Mouse (Mus musculus) neural tube, embryonic 12.5 days (tissue): ENCODE results near the gene Mecom. TPM values are rescaled to one million over a fixed set of nuclear protein-coding genes. Genes with fewer than 3 reads are reported as not detected.

Experiments
- ATAC-seq: fragments of 200-750 bp; cut with Nextera tagmentation; 2 replicates; pipeline ENCODE4 v1.8.0; 2017; ENCODE audit warnings: low read depth, mild to moderate bottlenecking, moderate TSS enrichment, moderate library complexity; ENCODE audit not compliant: low FRiP score
- H3K27ac ChIP-seq: fragments of 300-500 bp; sonication (generic); 2 replicates; pipeline ENCODE4 v1.5.1; 2016
- H3K27me3 ChIP-seq: fragments of 300-500 bp; sonication (generic); replicated peaks from 2 replicates; pipeline ENCODE4 v1.6.1; 2016; ENCODE audit warnings: mild to moderate bottlenecking
- H3K36me3 ChIP-seq: fragments of 300-500 bp; sonication (generic); 2 replicates; pipeline ENCODE4 v1.6.1; 2016; ENCODE audit warnings: mild to moderate bottlenecking
- H3K4me1 ChIP-seq: fragments of 300-500 bp; sonication (generic); 2 replicates; pipeline ENCODE4 v1.6.1; 2016
- H3K4me2 ChIP-seq: fragments of 300-500 bp; sonication (generic); replicated peaks from 2 replicates; pipeline ENCODE4 v1.6.1; 2016; ENCODE audit warnings: mild to moderate bottlenecking
- H3K4me3 ChIP-seq: fragments of 300-500 bp; sonication (generic); 2 replicates; pipeline ENCODE4 v1.5.1; 2016
- H3K9ac ChIP-seq: fragments of 300-500 bp; sonication (generic); 2 replicates; pipeline ENCODE4 v1.6.1; 2016; ENCODE audit warnings: mild to moderate bottlenecking
- H3K9me3 ChIP-seq: fragments of 300-500 bp; sonication (generic); 2 replicates; pipeline ENCODE4 v1.6.1; 2016; ENCODE audit warnings: mild to moderate bottlenecking
- WGBS: fragments of 180-500 bp; shearing (Covaris S2); methylation state at CpG from one replicate; pipeline ENCODE4 v1.1.7; 2016; 5-methylcytosine and 5-hydroxymethylcytosine counted together
- polyA plus RNA-seq: library from polyadenylated mRNA; unstranded; fragments of >200 nt; fragmentation: Nextera tagmentation; extraction: Ambion mirVana; gene quantifications from 2 replicates; pipeline ENCODE4 v1.2.1, GENCODE M21; 2016

Gene Mecom
- polyA plus RNA-seq, 1 experiment from 2014 or later = 16.1 TPM

DNA sequence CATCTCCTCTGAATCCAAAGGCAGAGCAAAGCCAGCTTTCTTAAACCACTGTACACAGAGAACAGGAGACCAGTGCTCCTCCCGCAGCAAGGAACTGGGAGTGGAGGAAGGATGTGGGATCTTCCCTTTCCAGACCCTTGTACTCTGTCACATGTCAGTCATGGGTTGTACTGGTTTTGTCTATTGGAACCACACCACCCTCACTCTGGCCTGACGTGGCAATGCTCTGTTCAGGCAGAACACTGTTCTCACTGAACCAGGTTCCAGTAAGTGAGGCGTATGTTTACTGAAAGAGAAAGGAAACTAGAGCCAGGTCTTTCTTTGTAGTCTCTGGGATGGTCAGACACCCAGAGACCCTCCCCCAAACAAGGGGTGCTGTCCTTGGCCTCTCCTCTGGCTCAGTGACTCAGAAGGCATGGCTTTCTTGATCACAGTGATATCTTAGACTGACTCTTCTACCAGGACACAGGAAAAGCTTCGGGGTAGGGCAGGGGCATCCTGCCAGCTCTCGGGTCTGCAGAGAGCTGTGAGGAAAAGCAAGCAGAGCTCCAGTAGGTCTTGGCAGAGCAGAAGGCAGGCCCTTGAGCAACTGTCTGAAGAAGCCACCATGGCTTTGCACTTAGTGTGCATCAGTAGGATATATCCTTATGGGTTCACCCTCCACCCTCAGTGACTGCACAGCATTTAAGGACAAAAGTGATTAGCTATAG lies 386.7 kb downstream of the Mecom start:
- no peak overlapping the region for H3K4me3 ChIP-seq
- WGBS = 87% methylated on average over 5 of the region's 5 CpGs
- no peaks in the 10 kb centered on the region for H3K4me1 ChIP-seq
- no peak overlapping the region for H3K4me2 ChIP-seq
- H3K36me3 ChIP-seq = no peaks in the 10 kb centered on the region
- H3K9me3 ChIP-seq = no peaks in the 10 kb centered on the region
- H3K27me3 ChIP-seq = no peaks in the 10 kb centered on the region
- ATAC-seq = no peak
- H3K9ac ChIP-seq = no peak overlapping the region
- no peak overlapping the region for H3K27ac ChIP-seq

DNA sequence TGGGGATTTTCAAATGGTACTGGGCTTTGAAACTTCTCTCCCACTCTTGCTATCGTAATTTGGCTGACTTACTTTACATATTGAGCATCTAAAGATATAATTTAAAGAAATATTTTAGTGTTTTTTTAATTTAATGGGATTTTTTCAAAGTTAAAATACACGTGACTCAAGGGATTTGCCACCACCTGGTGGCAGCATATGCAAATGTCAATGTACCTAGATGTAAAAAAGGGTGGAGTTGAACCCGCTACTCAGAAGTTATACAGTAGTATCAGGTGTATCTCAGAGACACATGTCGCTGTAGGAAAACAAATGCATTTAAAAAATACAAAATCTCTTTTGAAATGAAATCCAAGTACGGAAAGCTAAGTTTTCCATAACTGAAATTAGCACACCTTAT lies 387.5 kb downstream of the Mecom start:
- no peak overlapping the region for H3K27ac ChIP-seq
- H3K9me3 ChIP-seq = no peaks in the 10 kb centered on the region
- no peak overlapping the region for H3K9ac ChIP-seq
- whole genome bisulfite sequencing = 82% methylated on average over 5 of the region's 5 CpGs
- H3K4me2 ChIP-seq = no peak overlapping the region
- H3K4me1 ChIP-seq = no peaks in the 10 kb centered on the region
- no peak for ATAC-seq
- H3K4me3 ChIP-seq = no peak overlapping the region
- H3K36me3 ChIP-seq = no peaks in the 10 kb centered on the region
- H3K27me3 ChIP-seq = no peaks in the 10 kb centered on the region

DNA sequence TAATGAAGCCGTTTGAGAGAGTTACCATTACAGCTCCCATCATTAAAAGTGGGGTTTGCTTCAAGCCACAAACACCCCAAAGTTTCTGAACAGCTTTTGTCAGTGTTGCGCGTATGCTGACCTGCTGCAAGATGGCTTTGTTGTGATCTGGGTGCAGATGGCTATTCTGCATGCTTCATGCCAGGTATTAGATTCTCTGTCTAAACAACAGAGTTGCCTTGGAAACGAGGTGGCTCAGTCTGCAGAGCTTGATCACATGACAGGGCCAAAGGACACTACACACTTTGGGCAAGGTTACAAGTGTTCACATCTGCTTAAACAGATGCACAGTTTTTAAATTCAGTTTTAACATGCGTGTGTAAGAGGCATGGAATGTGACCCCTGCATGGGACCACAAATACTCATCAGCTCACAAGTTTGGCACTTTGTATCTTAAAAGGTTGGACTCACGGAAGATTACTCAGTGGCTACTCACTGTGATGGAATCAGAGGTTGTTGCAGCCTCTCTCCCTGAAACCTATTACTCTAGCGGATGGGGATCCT lies 390.6 kb downstream of the Mecom start:
- no peaks in the 10 kb centered on the region for H3K9me3 ChIP-seq
- no peaks in the 10 kb centered on the region for H3K27me3 ChIP-seq
- ATAC-seq = no peak
- 75% methylated on average over 7 of the region's 7 CpGs for WGBS
- no peak overlapping the region for H3K27ac ChIP-seq
- H3K4me3 ChIP-seq = no peak overlapping the region
- H3K9ac ChIP-seq = no peak overlapping the region
- no peaks in the 10 kb centered on the region for H3K36me3 ChIP-seq
- no peak overlapping the region for H3K4me2 ChIP-seq
- peaks cover 4% of the 10 kb centered on the region for H3K4me1 ChIP-seq

DNA sequence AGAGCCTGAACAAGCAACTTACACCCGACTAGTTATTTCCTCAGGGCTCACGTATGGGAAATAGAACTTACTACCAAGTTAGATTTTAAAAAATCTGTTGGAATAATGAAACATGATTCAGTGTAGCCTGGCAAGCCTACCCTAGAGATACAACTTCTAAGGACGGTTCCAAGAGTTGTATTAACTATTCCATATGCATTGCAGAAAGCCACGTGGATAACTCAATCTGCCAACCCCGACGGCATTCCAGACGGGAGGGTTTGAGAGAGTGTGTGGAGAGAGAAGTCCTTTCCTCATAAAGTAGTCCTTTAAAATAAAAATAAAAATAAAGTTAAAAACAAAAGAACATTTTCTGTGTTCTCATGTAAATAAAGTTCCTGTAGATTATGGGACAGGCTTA lies 393.4 kb downstream of the Mecom start:
- no peak overlapping the region for H3K27ac ChIP-seq
- no peaks in the 10 kb centered on the region for H3K36me3 ChIP-seq
- 80% methylated on average over 7 of the region's 7 CpGs for WGBS
- H3K9ac ChIP-seq = no peak overlapping the region
- 0 out of 2 replicates have a peak, but pooled peaks have one; percentile 18 for ATAC-seq
- no peak overlapping the region for H3K4me2 ChIP-seq
- H3K27me3 ChIP-seq = peaks cover 5% of the 10 kb centered on the region
- no peaks in the 10 kb centered on the region for H3K9me3 ChIP-seq
- peaks cover 4% of the 10 kb centered on the region for H3K4me1 ChIP-seq
- H3K4me3 ChIP-seq = no peak overlapping the region

DNA sequence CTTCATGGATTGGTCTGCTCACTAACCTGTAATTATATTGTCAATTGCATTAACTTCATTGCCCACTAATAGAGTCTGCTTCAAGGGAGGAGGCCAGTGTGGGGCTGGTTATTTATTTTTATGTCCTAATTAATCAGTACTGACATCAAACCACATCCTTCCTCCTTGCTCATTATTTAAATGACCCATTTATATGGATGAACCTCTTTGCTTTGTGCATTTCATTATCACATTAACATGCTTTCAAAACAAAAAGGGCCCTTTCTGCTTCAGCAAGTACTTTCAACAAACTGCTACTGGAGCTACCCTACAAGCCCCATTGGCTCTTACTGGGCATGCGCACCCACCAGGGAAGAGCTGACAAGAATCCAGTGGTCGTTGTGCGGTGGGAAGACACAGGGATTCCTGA lies 393.9 kb downstream of the Mecom start:
- peaks cover 5% of the 10 kb centered on the region for H3K27me3 ChIP-seq

DNA sequence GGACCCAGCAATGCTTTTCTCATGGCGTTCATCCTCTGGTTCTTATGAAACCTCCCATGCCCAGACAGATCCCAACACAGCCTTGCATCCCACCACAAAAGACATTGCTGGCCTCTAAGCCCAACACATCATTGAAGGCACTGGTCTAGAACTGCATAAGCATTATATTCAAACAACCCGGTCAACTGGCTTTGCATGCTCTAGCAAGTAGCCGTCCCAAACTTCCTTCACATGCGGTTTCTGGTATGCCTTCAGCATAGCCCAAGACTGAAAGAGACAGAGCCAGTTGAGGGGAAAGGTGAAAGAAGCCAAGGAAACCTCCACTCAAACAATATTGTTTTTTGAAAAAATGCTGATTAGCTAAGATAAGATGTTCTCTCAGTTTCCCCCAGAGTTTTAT lies 397.7 kb downstream of the Mecom start:
- Histone ChIP-seq H3K4me1 (peaks cover 4% of the 10 kb centered on the region), H3K27me3 (peaks cover 5% of the 10 kb centered on the region), H3K9ac (no peak overlapping the region), H3K4me3 (no peak overlapping the region), H3K4me2 (no peak overlapping the region), H3K9me3 (no peaks in the 10 kb centered on the region), H3K27ac (no peak overlapping the region), H3K36me3 (no peaks in the 10 kb centered on the region)
- ATAC-seq = no peak
- 91% methylated on average over 4 of the region's 4 CpGs for WGBS

More for the DNA sequence above, 393.9 kb downstream of the Mecom start:
- H3K27ac ChIP-seq = no peak overlapping the region
- ATAC-seq = peak; percentile 93
- peaks cover 4% of the 10 kb centered on the region for H3K4me1 ChIP-seq
- H3K4me2 ChIP-seq = no peak overlapping the region
- H3K4me3 ChIP-seq = no peak overlapping the region
- H3K36me3 ChIP-seq = no peaks in the 10 kb centered on the region
- WGBS = 26% methylated on average over 3 of the region's 3 CpGs
- H3K9me3 ChIP-seq = no peaks in the 10 kb centered on the region
- H3K9ac ChIP-seq = no peak overlapping the region

DNA sequence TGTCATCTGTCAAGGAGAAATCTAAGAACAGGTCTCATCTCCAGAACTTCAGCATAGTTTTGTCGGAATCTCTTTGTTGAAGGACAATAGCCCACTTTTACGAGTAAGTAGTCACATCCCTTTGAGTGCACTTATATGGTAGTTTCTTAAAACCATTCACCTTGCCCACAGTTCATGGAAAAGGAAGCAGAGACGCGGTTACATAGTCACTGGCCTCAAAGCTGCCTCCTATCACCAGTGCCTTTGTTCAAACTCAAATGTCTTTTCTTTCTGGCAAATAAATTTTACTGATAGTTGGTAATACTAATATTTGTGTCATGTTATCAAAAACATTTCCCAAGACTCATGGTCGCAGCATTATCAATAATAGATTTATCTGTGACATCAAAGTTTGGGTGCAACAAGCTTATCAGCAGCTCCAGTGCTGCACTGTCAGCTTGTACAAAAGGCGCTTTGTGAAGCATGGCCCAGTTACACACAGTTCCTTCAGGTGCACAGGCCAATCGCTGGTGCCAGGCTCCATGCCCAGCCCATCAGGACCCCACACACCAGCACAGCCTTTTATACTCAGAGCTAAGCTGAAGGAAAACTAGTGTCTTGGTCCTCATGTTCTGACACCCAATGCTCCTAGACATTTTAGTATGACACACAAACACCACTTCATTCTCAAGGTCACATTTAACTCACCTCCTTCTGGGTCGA lies 399.3 kb downstream of the Mecom start:
- Histone ChIP-seq H3K9ac (no peak overlapping the region), H3K4me1 (peaks cover 9% of the 10 kb centered on the region), H3K27ac (no peak overlapping the region), H3K36me3 (no peaks in the 10 kb centered on the region), H3K4me2 (no peak overlapping the region), H3K9me3 (no peaks in the 10 kb centered on the region), H3K27me3 (peaks cover 5% of the 10 kb centered on the region), H3K4me3 (no peak overlapping the region)
- no peak for ATAC-seq
- WGBS = 79% methylated on average over 8 of the region's 8 CpGs

DNA sequence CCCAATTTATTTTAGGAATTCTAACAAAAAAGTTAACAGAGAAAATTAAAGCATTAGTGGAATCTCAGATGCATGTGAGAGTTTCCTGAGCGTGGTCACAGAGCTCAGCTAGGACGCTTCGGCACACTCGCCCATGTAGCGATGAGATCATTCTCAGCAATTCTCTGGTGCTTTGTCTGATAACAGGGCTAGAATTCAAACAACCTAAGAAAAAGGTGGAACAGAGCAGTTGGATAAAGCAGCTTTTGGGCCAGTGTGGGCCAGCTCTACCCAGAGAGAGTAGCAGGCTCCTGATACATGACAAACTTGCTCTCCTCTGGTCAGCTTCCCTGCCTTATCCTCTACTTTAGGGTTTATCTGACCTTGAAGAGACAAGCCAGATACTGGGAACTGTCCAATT lies 402.8 kb downstream of the Mecom start:
- 0 out of 2 replicates have a peak, but pooled peaks cover 6% of the 10 kb centered on the region for H3K4me1 ChIP-seq
- no peak overlapping the region for H3K9ac ChIP-seq
- H3K4me2 ChIP-seq = no peak overlapping the region
- H3K9me3 ChIP-seq = no peaks in the 10 kb centered on the region
- no peaks in the 10 kb centered on the region for H3K36me3 ChIP-seq
- H3K27ac ChIP-seq = no peak overlapping the region
- H3K27me3 ChIP-seq = peaks cover 5% of the 10 kb centered on the region; the same call in 1 of the 2 replicates
- no peak for ATAC-seq
- H3K4me3 ChIP-seq = no peak overlapping the region
- 96% methylated on average over 5 of the region's 5 CpGs for whole genome bisulfite sequencing

DNA sequence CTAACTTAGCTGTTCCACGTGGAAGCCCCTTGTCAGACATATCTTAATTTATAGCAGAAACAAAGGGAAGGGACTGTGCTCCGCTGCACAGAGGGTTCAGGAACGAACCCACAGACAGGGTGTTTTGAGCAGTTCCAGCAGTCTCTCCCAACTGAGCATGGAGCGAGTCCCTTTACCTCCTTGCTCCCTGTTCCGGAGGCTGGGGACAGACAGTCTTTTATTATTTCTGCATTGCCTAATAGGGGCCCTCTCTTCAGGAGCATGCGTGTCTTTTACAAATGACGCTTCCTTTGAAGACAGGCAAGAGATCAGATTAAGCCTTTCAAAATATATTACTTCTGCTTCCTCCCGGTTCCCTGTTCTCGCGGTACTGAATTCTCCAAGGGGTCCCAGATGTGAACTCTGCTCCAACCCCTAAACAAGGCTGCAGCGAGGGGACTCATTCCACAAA lies 403.8 kb downstream of the Mecom start:
- Histone ChIP-seq H3K4me2 (0 out of 2 replicates have a peak overlapping the region, but pooled peaks have one; percentile 18), H3K27ac (no peak overlapping the region), H3K36me3 (no peaks in the 10 kb centered on the region), H3K9me3 (no peaks in the 10 kb centered on the region), H3K9ac (no peak overlapping the region), H3K27me3 (no peaks in the 10 kb centered on the region), H3K4me1 (0 out of 2 replicates have a peak, but pooled peaks cover 6% of the 10 kb centered on the region), H3K4me3 (no peak overlapping the region)
- WGBS = 25% methylated on average over 11 of the region's 11 CpGs
- no peak for ATAC-seq

DNA sequence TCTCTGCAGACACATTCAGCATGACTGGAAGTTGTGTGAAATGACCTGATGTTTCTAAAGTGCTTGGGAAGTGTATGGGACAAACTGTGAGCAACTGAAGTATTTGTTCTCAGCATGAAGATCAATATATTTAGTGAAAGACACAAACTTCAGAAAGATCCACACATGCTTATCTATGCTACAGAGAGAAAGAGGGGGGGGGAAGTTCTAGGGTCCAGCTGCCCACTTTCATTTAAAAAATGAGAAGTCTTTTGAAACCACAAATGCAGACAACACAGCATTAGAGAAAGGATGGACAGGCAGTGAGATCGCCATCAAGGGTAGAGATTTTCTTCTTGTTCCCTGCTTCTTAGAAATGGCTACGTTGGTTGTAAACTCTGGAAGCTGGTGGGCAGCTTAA lies 404.4 kb downstream of the Mecom start:
- no peak for ATAC-seq
- H3K4me1 ChIP-seq = 0 out of 2 replicates have a peak, but pooled peaks cover 6% of the 10 kb centered on the region
- 81% methylated on average over 2 of the region's 2 CpGs for WGBS
- H3K36me3 ChIP-seq = no peaks in the 10 kb centered on the region
- H3K9ac ChIP-seq = no peak overlapping the region
- no peak overlapping the region for H3K27ac ChIP-seq
- no peak overlapping the region for H3K4me2 ChIP-seq
- H3K4me3 ChIP-seq = no peak overlapping the region
- H3K27me3 ChIP-seq = no peaks in the 10 kb centered on the region
- H3K9me3 ChIP-seq = no peaks in the 10 kb centered on the region

DNA sequence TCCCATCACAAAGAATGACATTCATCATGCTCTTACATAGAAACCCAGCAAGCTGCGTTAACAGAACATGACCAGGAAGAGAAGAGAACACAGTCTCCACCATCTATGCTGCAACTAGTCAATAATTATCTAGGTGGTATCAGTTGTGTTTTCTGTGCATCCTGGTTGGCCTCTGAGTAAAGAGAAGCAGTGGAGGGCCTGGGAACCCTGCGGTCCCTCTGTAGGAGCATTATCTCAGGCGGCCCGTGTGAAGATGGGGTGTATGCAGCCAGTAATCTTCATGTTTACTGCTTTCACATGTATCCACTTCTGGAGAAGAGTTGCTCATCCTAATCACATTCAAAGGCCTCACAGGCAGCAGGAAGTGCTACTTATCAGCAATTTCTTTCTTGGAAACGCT lies 407.5 kb downstream of the Mecom start:
- H3K4me1 ChIP-seq = 0 out of 2 replicates have a peak, but pooled peaks cover 6% of the 10 kb centered on the region
- H3K9ac ChIP-seq = no peak overlapping the region
- no peak overlapping the region for H3K4me3 ChIP-seq
- 84% methylated on average over 5 of the region's 5 CpGs for WGBS
- H3K27ac ChIP-seq = no peak overlapping the region
- H3K9me3 ChIP-seq = no peaks in the 10 kb centered on the region
- H3K36me3 ChIP-seq = no peaks in the 10 kb centered on the region
- no peak overlapping the region for H3K4me2 ChIP-seq
- no peaks in the 10 kb centered on the region for H3K27me3 ChIP-seq
- ATAC-seq = no peak

DNA sequence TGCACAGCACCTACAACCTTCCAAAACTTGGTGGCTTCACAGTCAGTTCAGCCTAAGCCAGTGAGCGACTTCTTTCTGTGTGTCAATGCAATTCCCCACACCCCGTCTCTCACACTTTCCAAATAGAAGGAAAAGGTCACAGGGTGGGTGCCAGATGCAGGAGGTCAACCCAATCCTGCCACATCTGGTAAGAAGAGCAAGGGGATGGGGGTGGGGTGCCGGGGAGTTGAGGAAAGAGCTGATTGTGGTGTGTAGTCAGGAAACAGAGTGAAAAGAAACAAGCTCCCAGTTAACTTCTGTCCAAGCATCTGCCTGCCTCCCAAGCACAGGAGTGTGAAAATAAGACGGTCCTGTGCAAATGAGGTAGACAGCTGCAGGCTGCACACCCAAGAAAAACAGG lies 408.1 kb downstream of the Mecom start:
- Histone ChIP-seq H3K4me1 (0 out of 2 replicates have a peak, but pooled peaks cover 6% of the 10 kb centered on the region), H3K9ac (no peak overlapping the region), H3K27me3 (no peaks in the 10 kb centered on the region), H3K9me3 (no peaks in the 10 kb centered on the region), H3K4me3 (no peak overlapping the region), H3K4me2 (no peak overlapping the region), H3K27ac (no peak overlapping the region), H3K36me3 (no peaks in the 10 kb centered on the region)
- WGBS = 74% methylated on average over 4 of the region's 4 CpGs
- no peak for ATAC-seq
